Mouse (Mus musculus) midbrain, embryonic 13.5 days (tissue): Measurements from ENCODE around the gene Gp9. TPM values are rescaled to one million over a fixed set of nuclear protein-coding genes. Genes with fewer than 3 reads are reported as not detected.

Source experiments
- ATAC-seq: fragments of 200-750 bp; cut with Nextera tagmentation; 2 replicates; pipeline ENCODE4 v1.8.0; 2017; ENCODE audit warnings: mild to moderate bottlenecking, moderate TSS enrichment, moderate library complexity
- H3K27ac ChIP-seq: fragments of 300-500 bp; sonication (generic); 2 replicates; pipeline ENCODE4 v1.5.1; 2015; ENCODE audit warnings: inconsistent platforms, mild to moderate bottlenecking, moderate library complexity
- H3K27me3 ChIP-seq: fragments of 300-500 bp; sonication (generic); 2 replicates; pipeline ENCODE4 v1.6.1; 2015; ENCODE audit warnings: mild to moderate bottlenecking, inconsistent platforms
- H3K36me3 ChIP-seq: fragments of 300-500 bp; sonication (generic); 2 replicates; pipeline ENCODE4 v1.6.1; 2015; ENCODE audit warnings: mild to moderate bottlenecking, inconsistent platforms
- H3K4me1 ChIP-seq: fragments of 300-500 bp; sonication (generic); replicated peaks from 2 replicates; pipeline ENCODE4 v1.6.1; 2015; ENCODE audit warnings: inconsistent platforms
- H3K4me2 ChIP-seq: fragments of 300-500 bp; sonication (generic); replicated peaks from 2 replicates; pipeline ENCODE4 v1.6.1; 2015; ENCODE audit warnings: moderate library complexity, mild to moderate bottlenecking, inconsistent platforms
- H3K4me3 ChIP-seq: fragments of 300-500 bp; sonication (generic); replicated peaks from 2 replicates; pipeline ENCODE4 v1.5.1; 2015; ENCODE audit warnings: mild to moderate bottlenecking, inconsistent platforms
- H3K9ac ChIP-seq: fragments of 300-500 bp; sonication (generic); replicated peaks from 2 replicates; pipeline ENCODE4 v1.6.1; 2015; ENCODE audit warnings: mild to moderate bottlenecking, inconsistent platforms
- H3K9me3 ChIP-seq: fragments of 300-500 bp; sonication (generic); 2 replicates; pipeline ENCODE4 v1.6.1; 2016; ENCODE audit warnings: mild to moderate bottlenecking, inconsistent platforms
- WGBS: fragments of 180-500 bp; shearing (Covaris S2); methylation state at CpG from one replicate; pipeline ENCODE4 v1.1.7; 2015; 5-methylcytosine and 5-hydroxymethylcytosine counted together
- polyA plus RNA-seq: library from polyadenylated mRNA; unstranded; fragments of >200 nt; fragmentation: Nextera tagmentation; extraction: Ambion mirVana; gene quantifications from 2 replicates; pipeline ENCODE4 v1.2.1, GENCODE M21; 2015

Gp9 gene
- polyA plus RNA-seq, 1 experiment from 2014 or later: 1.1 TPM

DNA sequence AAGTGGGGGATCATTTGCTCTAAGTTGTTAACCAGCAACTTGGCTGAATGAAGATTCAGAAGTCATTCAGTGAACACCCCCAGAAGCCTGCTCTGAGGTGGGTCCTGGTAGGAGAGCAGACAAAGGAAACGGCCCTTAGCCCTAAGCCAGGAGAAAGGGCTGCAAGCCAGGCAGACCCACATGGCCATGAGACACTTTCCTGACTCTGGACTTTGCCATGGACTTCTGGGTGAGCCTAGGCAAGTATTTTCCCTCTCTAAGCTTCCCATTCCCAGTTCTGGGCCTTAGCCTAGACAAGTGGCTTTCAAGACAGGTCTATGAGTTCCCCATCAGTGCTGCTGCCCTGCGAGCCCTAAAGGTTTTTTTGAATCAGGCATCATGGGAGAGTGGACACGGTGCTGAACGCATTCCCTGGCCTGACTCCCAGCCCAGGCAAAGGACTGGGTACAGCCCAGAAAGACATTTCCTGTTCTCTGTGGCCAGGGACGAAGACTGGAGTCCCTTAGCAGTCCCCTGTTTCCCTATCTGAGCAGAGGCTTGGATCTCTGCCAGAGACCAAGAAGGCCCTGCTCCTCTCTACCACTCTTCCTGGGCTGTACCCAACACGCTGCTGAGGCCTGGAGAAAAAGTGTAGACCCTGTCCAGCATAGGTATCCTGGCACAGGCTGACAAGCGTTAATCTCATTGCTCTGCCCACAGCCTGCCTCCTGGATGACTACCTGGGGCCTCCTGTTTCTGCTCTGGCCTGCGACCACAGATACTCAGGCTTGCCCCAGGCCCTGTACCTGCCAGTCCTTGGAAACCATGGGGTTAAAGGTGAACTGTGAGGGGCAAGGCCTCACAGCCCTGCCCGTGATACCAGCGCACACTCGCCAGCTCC, 662 bp downstream of the Gp9 start:
- H3K4me2 ChIP-seq: no peak overlapping the region
- ATAC-seq: no peak
- no peak overlapping the region; the same call in 1 of the 2 replicates for H3K9ac ChIP-seq
- WGBS: 84% methylated on average over 11 of the region's 11 CpGs
- no peaks in the 10 kb centered on the region for H3K36me3 ChIP-seq
- no peaks in the 10 kb centered on the region for H3K9me3 ChIP-seq
- H3K4me3 ChIP-seq: no peak overlapping the region
- H3K27me3 ChIP-seq: no peaks in the 10 kb centered on the region
- H3K27ac ChIP-seq: no peak overlapping the region
- no peaks in the 10 kb centered on the region for H3K4me1 ChIP-seq

DNA sequence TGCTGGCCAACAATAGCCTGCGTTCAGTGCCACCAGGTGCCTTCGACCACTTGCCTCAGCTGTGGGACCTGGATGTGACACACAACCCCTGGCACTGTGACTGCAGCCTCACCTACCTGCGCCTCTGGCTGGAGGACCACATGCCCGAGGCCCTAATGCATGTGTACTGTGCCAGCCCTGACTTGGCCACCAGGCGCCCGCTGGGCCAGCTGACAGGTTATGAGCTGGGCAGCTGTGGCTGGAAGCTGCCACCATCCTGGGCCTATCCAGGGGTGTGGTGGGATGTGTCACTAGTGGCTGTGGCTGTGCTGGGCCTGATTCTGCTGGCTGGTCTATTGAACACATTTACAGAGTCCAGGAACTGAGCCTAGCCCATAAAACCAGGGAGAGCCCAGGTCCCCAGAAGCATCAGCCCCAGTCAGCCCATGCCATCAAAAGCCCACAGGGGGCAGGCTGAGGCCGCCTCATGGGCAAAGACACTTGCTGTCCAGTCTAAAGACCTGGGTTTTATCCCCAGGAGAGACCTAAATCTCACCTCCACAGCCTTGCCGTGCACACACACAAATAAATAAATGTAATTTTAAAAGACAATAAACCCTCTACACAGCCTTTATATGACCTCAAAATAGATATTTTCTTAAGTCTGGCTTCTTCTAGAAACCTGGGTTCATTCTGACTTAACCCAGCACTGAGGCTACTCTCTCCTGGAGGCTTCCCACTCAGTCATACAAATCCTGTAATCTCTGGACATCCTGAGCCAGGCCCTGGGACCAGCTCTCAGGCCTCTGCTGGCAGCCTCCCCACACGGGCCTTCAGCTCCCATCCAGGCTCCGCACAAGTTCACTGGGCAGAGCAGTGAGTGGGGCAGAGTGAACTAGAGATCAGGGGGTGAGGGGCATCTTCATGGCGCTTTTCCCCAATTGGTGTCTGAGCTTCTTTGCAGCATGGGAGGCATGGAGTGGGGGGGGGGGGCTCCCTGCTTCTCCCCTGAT, 1.6 kb downstream of the Gp9 start:
- no peak overlapping the region for H3K27ac ChIP-seq
- no peaks in the 10 kb centered on the region for H3K4me1 ChIP-seq
- no peak overlapping the region for H3K4me3 ChIP-seq
- no peaks in the 10 kb centered on the region for H3K9me3 ChIP-seq
- WGBS: 87% methylated on average over 11 of the region's 11 CpGs
- H3K27me3 ChIP-seq: no peaks in the 10 kb centered on the region
- no peaks in the 10 kb centered on the region for H3K36me3 ChIP-seq
- ATAC-seq: no peak
- H3K9ac ChIP-seq: no peak overlapping the region
- H3K4me2 ChIP-seq: no peak overlapping the region

DNA sequence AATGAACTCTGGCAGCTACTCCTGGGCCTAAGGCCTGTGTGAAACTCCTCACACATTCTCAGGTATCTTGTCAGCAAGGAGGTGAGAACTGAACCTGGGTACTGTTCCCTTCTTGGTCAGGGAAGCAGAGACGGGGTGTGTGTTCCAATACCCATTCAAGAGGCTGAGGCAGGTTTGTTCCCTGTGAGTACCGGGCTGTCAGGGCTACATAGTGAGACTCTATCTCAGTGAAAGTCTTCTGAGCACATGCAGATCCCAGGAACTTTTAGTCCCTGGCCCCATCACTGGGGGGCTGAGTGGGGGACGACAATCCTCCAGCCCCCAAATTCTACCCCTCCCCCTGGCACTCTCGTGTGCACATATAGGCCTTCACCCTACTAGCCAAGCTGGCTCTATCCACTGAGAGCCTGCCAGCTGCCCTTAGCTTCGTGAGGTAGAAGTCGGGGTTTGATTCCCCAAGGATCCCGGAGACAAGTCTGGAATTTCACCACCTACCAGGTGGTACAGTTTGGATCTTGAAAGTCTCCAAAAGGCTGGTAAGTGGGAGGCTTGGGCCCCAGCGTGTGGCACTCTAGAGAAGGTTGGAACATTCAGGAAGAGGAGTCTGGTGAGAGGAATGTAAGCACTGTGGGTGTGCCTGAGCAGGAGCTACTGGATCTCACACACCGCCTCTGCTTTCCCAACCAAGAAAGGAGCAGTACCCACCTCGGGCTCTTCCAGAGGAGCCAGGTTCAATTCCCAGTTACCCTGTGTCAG, 2.9 kb downstream of the Gp9 start:
- Histone ChIP-seq H3K9ac (no peak overlapping the region), H3K4me3 (no peak overlapping the region), H3K4me2 (no peak overlapping the region), H3K4me1 (no peaks in the 10 kb centered on the region), H3K9me3 (no peaks in the 10 kb centered on the region), H3K27me3 (no peaks in the 10 kb centered on the region), H3K36me3 (no peaks in the 10 kb centered on the region), H3K27ac (no peak overlapping the region)
- 82% methylated on average over 10 of the region's 10 CpGs for WGBS
- no peak for ATAC-seq

DNA sequence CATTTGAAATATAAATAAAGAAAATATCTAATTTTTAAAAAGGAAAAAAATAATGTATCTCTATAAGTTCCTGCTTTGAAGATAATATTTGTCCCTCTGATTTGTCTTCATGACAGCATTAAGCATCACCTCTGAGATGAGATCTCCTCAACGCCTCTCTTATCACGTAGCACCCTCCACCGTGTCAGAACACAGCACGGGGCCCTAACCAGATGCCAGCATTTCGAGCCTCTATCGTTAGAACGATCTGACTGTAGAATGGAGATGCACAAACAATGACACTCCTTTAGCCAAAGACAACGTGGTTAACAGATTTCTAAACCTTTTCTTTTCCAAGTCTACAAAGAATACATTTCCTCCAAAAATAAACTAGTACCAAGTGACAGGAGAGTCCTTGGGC, 6.2 kb downstream of the Gp9 start:
- Histone ChIP-seq H3K27me3 (no peaks in the 10 kb centered on the region), H3K36me3 (no peaks in the 10 kb centered on the region), H3K4me3 (no peak overlapping the region), H3K4me1 (peaks cover 4% of the 10 kb centered on the region), H3K9ac (no peak overlapping the region), H3K27ac (no peak overlapping the region), H3K9me3 (no peaks in the 10 kb centered on the region), H3K4me2 (no peak overlapping the region)
- 78% methylated on average over 8 of the region's 8 CpGs for WGBS
- no peak for ATAC-seq

DNA sequence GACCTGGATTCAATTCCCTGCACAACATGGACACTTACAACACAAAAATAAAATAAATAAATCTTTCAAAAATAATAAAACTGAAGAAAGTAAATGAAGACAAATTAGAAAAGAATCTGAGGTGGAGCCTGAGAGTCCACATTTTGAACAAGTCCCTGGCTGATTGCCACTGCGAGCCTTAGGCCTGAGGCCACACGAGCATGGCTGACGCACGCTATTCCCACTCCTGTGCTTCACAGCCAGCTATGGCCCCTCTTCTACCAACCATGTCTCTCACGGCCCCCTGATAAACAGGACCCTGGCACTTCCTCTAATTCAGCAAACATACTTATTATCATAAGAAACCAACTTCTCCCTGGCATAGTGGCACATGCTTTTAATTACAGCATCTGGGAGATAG, 8.7 kb downstream of the Gp9 start:
- WGBS: 85% methylated on average over 5 of the region's 5 CpGs
- H3K36me3 ChIP-seq: peaks cover 8% of the 10 kb centered on the region; the same call in 1 of the 2 replicates
- ATAC-seq: no peak
- no peaks in the 10 kb centered on the region for H3K27me3 ChIP-seq
- H3K4me3 ChIP-seq: no peak overlapping the region
- no peaks in the 10 kb centered on the region for H3K9me3 ChIP-seq
- H3K9ac ChIP-seq: no peak overlapping the region
- peaks cover 13% of the 10 kb centered on the region for H3K4me1 ChIP-seq
- H3K4me2 ChIP-seq: no peak overlapping the region
- H3K27ac ChIP-seq: no peak overlapping the region

DNA sequence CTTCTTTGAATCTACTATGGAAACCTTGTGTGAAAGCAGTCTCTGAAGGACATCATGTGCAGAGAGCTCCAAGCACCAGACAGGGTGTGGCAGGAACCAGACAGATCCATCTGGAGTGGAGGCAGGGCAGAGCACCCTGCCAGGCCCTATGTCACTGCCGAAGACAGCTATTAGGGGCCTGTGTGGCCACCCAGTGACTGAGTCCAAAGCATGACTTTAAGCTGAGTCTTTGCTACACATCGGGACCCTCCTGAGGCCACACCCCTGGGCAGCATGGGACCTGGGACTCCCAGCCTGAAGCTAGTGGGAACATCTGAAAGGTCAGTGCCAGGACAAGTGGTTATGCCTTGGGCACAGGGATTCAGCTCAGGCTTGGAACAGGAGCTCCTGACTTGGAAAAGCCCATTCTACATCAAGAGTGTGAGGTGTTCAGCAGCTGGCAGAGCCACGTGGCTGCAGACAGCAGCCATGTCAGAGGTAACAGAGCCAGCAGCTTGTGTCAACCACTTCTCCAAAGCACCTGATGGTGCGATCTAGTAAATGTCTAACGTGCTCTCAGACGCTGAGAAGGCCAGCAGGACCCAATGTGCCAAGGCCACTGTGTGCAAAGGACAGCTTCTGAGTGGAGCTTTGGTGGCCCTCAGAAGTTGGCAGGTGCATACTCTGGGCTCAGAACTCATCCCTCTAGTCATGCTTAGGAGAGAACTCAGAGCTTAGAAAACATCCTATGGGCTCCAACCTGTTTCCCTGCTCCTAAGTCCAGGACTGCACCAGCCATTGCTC, 9.4 kb downstream of the Gp9 start:
- no peak overlapping the region for H3K9ac ChIP-seq
- peaks cover 15% of the 10 kb centered on the region for H3K36me3 ChIP-seq
- H3K4me3 ChIP-seq: no peak overlapping the region
- H3K9me3 ChIP-seq: no peaks in the 10 kb centered on the region
- H3K4me1 ChIP-seq: peaks cover 13% of the 10 kb centered on the region
- H3K4me2 ChIP-seq: no peak overlapping the region
- WGBS: 88% methylated on average over 6 of the region's 6 CpGs
- no peak overlapping the region for H3K27ac ChIP-seq
- H3K27me3 ChIP-seq: no peaks in the 10 kb centered on the region
- no peak for ATAC-seq

DNA sequence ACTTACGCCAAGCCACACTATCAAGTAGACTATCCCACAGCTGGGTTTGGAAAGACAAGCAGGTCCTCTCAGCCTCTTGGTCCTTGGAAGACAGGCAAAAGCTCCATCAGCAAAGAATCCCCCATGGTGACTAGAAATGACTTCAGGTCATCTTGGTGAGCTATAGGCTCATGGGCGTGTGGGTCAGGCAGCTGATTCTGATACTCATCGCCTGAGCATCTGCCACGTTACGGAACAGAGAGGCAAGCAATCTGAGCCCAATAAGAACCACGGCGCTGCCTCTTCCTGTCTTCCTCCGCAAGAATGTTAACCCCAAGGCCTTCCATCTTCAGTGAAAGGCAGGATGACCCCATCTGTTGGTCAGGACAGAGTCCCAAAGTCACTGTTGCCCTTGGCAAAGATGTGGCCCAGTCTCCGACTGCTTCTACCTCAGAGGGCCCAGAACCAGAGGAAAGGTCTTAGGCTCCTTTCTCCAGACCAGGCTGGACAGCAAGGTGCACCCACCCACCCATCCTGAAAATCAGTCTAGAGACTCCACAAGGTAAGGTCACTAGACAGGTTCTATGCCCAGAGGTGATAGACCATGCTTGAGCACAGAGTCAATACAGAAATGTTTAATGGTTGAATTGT, 10.5 kb downstream of the Gp9 start:
- Histone ChIP-seq H3K4me2 (no peak overlapping the region), H3K27ac (no peak overlapping the region), H3K27me3 (no peaks in the 10 kb centered on the region), H3K4me1 (peaks cover 13% of the 10 kb centered on the region), H3K4me3 (no peak overlapping the region), H3K9ac (no peak overlapping the region), H3K36me3 (peaks cover 24% of the 10 kb centered on the region), H3K9me3 (no peaks in the 10 kb centered on the region)
- WGBS: 91% methylated on average over 9 of the region's 9 CpGs
- no peak for ATAC-seq

DNA sequence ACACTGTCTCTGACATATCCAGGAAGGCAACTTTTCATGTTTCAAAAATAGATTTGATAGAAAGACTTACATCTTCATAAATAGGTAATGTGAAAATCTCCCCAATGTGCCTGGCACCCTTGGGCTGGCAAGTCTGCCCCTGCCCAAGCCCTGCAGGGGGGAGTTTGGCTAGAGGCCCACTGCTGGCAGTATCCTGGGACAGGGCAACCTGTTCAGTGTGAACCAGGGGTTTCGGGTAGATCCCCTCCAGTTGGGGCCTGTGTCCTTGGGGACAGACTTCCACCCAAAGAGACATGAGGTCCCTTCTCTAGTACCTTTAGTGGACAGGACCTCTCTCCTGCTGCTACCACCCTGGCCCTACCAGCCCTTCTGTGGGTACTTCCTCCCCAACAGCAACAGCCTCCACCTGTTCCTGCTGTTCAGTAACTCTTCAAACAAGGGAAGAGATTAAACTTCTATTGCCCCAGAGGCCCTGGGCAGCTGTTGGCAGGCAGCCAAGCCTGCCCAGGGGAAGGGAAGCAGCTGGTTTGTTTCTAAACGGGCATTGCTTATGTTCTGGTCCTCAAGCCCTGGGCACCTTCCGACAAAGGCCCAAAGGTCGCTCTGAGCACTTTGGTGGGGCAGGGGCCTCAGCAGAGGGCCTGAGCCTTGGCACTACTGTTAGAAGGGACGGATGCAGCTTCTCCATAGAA, 11.2 kb downstream of the Gp9 start:
- WGBS: 46% methylated on average over 5 of the region's 5 CpGs
- ATAC-seq: peak; percentile 57
- H3K9ac ChIP-seq: 0 out of 2 replicates have a peak overlapping the region, but pooled peaks have one; percentile 19
- H3K4me2 ChIP-seq: no peak overlapping the region
- peaks cover 13% of the 10 kb centered on the region for H3K4me1 ChIP-seq
- H3K27ac ChIP-seq: peak overlapping the region; percentile 68
- no peak overlapping the region for H3K4me3 ChIP-seq
- no peaks in the 10 kb centered on the region for H3K9me3 ChIP-seq
- H3K27me3 ChIP-seq: no peaks in the 10 kb centered on the region
- peaks cover 24% of the 10 kb centered on the region for H3K36me3 ChIP-seq

DNA sequence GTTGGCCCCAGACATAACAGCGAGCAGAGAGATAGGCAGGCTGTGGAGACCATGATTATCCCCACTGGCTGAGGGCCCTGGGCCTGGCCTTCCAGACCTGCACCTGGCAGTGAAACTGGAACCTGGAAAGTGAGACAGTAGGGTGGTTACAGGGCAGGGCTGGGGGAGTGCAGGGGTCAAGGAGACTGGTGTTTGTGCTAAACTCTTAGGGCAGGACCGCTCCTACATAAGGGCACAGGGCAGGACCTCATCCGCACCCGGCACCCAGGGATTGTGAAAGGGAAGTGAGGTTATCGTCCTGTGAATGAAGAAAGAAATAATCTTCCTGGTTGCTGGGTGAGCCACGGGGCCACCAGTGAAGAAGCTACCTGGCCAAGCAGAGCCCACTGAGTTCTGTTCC, 11.9 kb downstream of the Gp9 start:
- Histone ChIP-seq H3K27ac (peak overlapping the region; percentile 68), H3K9me3 (no peaks in the 10 kb centered on the region), H3K4me3 (no peak overlapping the region), H3K27me3 (no peaks in the 10 kb centered on the region), H3K4me1 (peaks cover 13% of the 10 kb centered on the region), H3K9ac (0 out of 2 replicates have a peak overlapping the region, but pooled peaks have one; percentile 19), H3K36me3 (peaks cover 31% of the 10 kb centered on the region), H3K4me2 (no peak overlapping the region)
- ATAC-seq: no peak
- 93% methylated on average over 6 of the region's 6 CpGs for WGBS

DNA sequence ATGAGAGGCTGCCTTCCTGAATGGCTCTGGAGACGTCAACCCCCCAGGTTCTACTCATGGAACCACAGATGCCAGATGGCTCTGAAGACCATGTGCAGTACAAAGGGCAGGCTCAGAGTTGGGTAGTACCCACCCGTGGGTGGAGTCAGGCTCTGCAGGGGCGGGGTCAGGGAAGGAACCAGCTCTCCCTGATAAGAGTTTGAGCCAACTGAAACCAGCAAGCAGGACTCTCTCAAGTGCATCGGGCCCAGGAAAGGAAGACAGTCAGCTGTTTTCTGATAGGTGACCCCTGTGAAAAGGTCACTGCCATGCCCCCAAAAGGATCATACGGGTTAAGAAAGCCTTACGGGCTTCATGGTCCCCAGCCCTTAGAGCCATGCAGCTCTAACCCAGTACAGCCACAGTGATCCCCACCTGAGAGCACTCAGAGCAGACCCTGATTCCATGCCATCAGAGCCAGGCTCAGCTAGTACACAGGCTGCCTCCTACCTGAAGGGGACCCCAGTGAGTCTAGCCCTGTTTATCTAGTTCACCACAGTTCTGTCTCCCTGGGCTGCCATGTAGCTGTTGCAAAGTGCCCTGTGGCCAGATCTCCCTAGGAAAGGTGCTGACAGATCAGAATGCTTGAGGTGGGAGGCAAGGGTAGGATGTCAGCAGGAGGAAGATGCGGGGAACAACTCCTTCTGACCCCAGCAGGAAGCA, 13.1 kb downstream of the Gp9 start:
- no peak overlapping the region for H3K4me2 ChIP-seq
- ATAC-seq: no peak
- 81% methylated on average over 7 of the region's 7 CpGs for WGBS
- no peak overlapping the region for H3K27ac ChIP-seq
- H3K4me1 ChIP-seq: peaks cover 13% of the 10 kb centered on the region
- no peaks in the 10 kb centered on the region for H3K9me3 ChIP-seq
- H3K4me3 ChIP-seq: no peak overlapping the region
- H3K27me3 ChIP-seq: no peaks in the 10 kb centered on the region
- H3K36me3 ChIP-seq: peaks cover 31% of the 10 kb centered on the region
- H3K9ac ChIP-seq: no peak overlapping the region
